Mouse (Mus musculus) left cerebral cortex, adult 11 months (tissue): Measurements from ENCODE around the gene Noa1.

Source experiments
- DNase-seq: peaks from one replicate; pipeline ENCODE4 v3.0.0; 2022; ENCODE audit warnings: low spot score

Noa1 gene

DNA sequence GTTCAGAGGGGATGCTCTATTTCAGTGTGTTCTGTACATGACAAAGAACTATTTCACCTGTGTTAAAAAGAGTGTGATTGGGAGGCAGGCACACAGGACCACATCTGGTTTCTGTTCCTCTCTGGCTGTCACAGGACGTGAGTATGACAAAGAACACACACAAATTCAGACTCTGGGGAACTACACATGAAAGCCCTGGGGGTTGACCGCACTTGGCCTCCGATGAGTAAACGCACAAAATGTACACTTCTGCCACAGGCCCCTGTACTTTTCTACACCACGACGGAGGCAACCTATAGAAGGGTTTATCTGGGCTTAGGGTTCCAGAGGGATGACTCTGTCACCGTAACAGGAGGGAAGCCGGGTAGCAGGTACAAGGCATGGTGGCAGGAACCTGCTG lies 20.2 kb downstream of the Noa1 start:
- no peak for DNase-seq

DNA sequence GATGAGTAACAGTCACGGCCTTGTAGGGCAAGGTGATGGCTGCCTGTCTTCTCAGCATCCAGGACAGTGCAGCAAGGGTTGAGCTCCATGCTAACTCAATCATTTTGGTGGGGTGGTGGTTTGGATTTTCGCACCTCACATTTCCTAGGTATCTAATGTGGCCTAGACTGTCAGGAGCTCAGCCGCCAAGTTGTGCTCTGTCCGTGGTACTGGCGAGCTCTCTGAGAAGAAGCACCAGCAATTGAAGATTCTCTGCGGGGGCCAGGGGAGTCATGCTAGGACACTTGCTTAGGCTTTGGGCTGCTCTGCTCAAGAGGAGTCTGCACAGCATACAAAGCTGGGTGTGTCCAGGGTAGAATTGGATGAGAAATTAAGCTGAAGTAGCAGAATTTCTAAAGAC lies 22.0 kb downstream of the Noa1 start:
- no peak for DNase-seq

DNA sequence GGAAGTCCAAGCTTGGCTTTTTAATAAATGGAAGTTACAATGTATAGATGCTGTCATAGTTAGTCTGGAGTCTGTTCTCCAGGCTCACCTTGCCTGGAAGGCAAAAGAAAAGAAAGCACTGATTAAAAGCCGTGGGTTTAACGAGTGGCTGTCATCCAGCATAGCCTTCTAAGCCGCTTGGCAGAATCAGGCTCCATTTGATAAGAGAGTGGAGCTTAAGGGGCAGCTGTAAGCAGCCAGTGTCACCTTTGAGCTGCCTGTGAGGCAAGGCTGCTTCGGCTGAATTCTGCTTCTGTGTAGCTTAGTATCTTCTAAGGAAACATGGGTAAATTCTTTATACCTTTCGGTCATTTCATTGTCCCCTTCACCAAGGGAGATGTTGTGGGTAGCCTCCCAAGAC lies 23.0 kb downstream of the Noa1 start:
- DNase-seq = no peak

DNA sequence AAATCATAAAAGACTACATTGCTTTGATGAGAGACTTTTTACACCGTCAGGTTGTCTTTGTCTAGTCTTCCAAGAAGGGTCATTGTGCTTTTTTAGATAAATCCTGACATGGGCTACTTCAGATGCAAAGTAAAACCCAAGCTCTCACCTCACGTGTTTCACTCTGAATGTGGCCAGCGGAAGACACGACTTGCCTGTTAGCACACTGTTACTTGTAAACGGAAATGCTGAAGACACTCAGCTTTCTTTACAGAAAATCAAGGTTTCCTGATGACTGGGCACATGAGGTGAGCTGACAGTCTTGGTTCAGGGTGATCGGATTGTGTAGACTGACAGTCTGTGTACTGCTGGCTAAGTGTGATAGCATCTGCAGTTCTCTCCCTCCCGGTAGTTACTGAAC lies 24.2 kb downstream of the Noa1 start:
- no peak for DNase-seq

DNA sequence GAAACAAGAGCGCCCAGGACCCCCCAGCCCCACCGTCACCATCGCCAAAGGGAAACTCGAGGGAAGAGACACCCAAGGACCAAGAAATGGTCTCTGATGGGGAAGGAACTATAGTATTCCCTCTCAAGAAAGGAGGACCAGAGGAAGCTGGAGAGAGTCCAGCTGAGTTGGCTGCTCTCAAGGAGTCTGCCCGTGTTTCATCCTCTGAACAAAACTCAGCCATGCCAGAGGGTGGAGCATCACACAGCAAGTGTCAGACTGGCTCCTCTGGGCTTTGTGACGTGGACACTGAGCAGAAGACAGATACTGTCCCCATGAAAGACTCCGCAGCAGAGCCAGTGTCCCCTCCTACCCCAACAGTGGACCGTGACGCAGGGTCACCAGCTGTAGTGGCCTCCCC lies 27.6 kb downstream of the Noa1 start:
- DNase-seq = no peak

DNA sequence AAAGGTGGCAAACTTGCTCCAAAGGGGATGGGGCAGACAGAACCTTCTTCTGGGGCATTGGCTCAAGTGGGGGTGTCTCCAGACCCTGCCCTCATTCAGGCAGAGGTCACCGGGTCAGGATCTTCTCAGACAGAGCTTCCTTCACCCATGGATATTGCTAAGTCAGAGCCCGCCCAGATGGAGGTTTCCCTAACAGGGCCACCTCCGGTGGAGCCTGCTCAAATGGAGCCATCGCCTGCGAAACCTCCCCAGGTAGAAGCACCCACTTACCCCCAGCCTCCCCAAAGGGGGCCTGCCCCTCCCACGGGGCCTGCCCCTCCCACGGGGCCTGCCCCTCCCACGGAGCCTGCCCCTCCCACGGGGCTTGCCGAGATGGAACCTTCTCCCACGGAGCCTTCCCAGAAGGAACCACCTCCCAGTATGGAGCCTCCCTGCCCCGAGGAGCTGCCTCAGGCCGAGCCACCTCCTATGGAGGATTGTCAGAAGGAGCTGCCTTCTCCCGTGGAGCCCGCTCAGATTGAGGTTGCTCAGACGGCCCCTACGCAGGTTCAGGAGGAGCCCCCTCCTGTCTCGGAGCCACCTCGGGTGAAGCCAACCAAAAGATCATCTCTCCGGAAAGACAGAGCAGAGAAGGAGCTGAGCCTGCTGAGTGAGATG lies 28.2 kb downstream of the Noa1 start:
- no peak for DNase-seq

DNA sequence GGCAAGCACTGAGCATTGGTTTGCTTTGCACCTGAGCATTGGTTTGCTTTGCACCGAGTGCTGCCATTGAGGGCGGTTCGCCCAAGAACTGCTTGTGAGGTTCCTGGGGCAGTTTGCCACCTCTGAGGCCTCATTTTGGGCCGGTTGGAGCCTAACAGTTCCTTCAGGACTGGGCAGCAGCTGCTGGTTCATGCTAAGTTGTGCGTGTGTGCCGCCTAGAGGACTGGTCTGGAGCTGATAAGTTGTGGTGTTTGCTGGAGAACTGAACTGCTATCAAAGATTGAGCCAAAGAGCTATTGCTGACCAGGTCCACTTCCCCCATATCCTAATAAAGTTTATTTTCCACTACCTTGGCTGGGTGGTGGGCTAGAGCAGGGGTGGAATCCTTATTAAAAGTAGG lies 32.7 kb downstream of the Noa1 start:
- DNase-seq = no peak

DNA sequence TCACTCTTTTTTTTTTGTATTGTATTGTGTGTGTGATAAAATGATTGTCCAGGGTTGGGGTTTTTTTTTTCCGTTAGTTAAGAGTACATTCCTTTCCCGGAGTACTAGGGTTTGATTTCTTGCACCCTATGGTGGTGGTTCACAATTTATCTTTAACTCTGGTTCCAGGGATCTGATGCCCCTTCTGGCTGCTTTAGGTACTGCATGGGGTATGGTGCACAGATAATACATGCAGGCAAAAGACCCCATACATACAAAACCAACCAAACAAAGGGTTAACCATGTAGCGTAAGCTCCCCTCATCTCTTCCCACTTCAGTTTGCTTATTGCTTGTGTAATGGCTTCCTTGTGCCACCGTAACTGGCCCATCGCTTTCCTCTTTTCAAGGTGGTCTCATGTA lies 33.9 kb downstream of the Noa1 start:
- DNase-seq = no peak

DNA sequence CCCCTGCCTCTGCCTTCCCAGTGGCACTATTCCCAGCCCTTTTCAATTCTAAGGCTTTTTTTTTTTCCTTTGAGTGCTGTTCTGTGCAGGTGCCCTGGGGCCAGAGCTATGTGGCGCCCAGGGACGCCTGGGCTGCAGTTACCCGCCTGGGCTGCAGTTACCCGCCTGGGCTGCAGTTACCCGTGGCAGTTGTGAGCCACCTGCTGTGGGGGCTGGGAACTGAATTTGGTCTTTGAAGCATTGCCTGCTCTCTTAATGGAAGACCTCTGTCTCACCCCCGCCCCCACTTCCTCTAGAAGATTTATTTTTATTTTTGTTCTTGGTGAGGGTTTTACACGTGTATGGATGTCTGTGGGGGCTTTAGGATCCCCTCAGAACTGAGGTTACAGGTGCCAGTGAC lies 36.7 kb downstream of the Noa1 start:
- no peak for DNase-seq

DNA sequence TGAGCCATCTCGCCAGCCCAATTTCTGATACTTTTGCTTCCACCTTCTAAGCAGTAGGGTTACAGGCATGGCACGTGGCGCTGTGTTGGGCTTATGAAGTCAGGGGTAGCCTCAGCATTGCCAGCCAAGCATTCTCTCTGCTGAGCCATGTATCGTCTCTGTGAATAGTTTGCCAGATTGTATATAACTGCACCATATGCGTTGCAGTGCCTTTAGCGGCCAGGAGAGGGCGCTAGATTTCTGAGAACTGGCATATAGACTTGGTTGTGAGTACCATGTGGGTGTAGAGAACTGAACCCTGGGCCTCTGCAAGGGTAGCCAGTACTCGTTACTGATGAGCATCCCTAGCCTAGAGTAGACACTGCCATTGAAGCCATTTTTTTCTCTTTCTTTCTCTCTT lies 40.5 kb downstream of the Noa1 start:
- DNase-seq = no peak

DNA sequence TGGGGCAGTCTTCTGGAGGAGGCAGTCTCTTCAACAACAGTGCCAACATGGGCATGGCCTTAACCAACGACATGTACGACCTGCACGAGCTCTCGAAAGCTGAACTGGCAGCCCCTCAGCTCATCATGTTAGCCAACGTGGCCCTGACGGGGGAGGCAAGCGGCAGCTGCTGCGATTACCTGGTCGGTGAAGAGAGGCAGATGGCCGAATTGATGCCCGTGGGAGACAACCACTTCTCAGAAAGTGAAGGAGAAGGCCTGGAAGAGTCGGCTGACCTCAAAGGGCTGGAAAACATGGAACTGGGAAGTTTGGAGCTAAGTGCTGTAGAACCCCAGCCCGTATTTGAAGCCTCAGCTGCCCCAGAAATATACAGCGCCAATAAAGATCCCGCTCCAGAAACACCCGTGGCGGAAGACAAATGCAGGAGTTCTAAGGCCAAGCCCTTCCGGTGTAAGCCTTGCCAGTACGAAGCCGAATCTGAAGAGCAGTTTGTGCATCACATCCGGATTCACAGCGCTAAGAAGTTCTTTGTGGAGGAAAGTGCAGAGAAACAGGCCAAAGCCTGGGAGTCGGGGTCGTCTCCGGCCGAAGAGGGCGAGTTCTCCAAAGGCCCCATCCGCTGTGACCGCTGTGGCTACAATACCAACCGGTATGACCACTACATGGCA lies 41.8 kb downstream of the Noa1 start:
- DNase-seq = no peak

DNA sequence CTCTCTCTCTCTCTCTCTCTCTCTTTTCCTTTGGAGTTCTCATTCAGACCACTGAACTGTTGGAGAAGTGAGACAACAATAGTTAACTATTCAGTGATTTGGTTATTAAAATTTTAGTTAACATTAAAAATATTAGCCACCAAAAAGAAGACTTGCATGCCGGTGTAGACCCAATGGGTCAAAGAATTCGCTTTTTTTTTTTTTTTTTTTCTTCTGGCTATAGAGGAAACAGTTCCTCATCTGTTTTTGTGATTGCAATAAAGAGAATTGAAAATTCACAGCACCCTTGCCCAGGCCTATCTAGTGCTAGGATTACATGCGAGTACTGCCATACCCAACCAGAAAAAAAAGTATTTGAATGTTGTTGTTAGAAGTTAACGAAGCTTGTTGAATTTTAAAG lies 42.4 kb downstream of the Noa1 start:
- no peak for DNase-seq

DNA sequence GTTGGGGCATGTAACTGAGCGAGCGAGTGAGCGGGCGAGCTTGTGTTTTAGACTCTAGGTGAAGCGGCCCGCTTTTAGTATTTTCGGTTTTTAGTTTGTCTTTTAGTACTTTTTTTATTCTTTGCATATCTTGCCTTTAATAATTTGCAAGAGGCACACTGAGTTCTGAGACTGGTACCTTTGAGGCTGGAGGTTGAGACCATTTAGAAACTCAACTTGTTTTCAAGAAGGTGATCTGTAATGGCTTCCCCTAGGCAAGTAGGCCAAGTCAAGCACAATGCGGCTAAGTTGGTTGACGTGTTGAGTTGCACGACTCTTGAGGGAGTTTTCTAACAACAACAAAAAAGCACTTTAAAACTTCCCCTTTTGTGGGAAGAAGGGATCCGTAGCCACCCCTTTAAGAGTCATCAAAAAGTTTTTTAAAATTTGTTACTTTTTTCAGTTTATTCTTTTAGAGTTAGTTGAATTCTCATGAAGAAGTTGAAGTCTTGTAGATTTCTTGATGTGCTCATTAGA lies 42.9 kb downstream of the Noa1 start:
- DNase-seq = no peak

DNA sequence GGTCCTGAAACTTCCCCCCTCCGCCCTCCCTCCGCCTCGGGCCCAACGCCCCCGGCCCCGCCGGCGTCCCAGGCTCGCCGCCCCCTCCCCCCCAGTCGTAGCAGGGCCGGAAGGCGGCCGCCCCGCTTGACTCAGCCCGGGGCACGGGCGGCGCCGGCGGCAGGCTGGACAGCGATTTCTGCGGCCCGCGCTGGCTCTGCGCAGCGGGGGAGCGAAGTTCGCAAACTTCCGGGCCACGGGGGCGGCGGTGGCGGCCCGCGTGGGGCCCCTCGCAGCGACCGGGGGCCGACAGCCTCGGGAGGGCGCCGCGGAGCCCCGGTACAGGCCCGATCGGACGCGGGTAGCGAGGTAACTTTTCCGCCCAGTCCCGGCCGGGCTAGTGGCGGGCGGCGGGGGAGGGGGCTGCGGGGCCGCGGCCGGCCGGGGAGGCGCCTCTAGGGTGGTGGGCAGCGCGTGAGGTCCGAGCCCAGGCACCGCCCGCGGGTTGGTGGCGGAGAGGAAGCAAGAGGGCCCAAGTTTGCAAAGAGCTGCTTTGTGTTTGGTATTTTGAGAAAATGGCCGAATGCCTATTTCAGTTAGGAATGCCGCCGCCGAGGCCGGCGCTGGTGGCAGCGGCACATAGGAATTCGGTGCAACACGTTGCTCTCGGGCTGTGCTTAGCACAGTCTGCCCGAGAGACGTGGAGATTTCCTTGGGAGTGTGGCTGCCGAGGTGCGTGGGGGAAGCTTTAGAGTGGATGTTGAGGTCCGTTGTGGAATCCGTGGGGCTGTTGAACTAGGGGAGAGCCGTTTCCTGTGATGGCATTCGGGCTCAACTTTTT lies 43.6 kb downstream of the Noa1 start:
- DNase-seq = no peak

DNA sequence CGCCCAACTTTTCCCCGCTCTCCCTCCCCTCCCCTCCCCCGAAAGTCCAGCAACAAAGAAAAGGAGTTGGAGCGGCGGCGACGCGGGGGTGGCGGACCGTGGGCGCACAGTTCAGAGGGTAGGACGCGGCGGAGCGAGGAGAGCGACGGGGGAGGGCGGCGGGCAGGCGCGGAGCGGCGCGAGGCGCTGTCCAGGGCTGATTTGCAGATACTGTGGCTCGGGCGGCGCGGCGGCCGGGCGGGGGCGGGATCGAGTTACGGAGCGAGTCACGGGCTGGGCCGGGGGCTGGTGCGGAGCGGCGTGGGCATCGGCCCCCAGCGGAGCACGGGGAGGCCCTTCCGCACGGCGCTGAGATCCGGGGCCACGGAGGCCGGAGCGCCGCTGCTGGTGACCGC lies 44.2 kb downstream of the Noa1 start:
- no peak for DNase-seq

DNA sequence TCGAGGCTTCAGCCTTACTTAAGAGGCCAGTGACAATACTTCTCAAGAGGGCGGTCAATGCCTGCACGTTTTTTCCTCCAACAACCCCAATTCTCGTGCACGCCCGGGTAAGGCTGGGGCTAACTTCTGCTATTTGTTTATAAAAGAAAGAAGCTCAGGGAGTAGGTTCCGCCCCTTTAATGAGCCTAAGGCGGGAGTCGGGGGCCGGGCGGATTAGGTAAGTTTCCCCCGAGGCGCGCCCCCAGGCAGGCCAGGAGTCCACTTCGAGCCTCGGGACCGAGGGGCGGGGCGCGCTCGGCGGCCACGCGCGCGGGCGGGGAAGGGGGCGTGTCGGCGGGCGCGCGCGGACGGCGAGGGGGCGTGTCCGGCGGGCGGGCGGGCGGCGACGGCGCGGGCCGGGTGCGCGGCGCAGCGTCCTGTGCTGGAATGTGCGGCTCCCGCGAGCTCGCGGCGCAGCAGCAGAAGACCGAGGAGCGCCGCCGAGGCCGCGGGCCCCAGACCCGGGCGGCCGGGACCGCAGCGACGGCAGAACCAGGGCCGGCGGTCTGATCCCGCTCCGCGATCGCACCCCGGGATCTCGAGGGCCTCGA lies 44.7 kb downstream of the Noa1 start, which contains the start of gene Rest:
Rest (plus strand) TSS at position 411 of the 590 bp plus-strand sequence.
- DNase-seq = no peak

DNA sequence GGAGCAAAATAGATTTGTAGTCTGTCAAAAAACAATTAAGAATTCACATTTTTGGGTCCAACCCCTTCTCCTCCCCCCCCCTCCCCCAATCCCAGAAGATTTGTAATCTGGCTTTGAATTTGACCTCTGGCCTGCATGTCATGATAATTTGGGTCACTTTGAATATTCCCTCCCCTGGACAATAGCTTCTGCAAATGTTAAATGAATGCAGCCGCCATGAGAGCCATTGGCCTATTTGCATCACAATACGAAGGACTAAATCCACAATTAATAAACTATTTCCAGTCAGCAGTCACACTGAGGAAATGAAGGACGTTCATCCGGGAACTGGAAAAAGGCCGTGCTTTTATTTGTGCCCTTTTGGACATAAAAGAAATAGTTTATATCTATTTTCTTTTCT lies 47.8 kb downstream of the Noa1 start:
- no peak for DNase-seq

DNA sequence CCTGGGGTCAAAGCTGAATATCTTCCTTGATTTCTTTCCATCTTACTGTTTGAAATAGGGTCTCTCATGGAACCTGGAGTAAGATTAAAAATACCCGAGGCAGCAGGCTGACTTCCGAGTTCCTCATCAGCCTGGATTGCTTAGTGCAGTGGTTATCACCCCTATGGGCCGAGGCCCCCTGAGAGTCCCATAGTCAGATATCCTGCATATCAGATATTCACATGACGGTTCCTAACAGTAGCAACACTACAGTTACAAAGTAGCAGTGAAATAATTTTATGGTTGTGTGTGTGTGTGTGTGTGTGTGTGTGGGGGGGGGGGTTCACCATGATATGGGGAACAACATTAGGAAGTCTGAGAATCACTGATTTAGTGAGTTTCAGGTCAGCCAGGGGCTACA lies 48.7 kb downstream of the Noa1 start:
- DNase-seq = no peak

DNA sequence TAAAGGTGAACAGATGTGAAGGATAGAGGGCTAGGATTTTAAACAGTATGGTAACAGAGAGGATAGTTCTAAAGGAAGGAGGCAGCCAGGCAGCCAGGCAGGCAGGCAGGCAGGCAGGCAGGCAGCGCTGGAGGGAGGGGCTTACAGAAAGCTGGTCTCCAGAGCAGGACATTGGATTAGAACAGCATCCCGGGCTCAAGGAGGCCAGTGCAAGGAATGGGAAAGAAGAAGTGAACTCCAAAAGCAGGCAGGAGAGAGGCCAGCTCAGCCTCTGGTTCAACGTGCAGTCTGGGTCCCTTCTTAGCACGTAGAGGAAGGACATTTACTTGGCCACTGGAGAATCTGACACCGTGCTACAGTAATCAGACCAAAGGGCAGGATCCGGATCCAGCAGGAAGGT lies 49.7 kb downstream of the Noa1 start:
- no peak for DNase-seq

DNA sequence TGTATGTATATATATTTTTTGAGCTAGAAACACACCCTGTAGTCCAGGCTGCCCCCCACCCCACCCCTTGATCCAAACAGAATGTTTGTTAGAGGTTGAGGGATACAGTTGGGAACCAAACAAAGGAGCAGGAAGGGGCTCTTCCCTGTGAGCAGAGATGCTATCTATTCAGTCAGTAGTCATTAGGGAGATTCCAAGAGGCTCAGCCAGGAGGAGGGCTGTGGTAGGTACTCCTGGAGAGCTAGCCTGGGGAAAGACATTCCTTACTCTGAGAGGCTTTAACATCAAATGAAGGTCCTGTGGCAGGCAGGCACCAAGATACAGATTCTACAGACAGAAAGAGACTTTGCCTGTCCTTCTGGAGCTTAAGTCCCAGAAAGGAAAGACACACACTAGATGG lies 50.6 kb downstream of the Noa1 start:
- DNase-seq = no peak

DNA sequence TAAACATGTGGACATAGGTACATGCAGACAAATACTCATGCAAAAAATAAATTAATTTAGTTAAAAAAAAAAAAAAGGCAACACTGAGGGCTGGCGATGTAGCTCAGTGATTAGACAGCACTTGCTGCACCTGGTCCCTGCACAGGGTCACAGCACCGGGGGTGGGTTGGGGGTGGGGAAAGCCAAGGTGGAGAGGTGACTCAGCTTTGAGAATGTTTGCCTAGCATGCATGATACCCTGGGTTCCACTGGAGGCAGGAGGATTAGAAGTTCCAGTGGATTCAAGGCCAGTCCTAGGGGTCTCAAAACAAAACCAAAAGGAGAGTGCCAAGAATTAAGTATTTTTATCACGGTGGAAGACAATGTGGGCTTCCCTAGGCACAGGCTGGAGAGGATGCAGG lies 52.3 kb downstream of the Noa1 start:
- no peak for DNase-seq

DNA sequence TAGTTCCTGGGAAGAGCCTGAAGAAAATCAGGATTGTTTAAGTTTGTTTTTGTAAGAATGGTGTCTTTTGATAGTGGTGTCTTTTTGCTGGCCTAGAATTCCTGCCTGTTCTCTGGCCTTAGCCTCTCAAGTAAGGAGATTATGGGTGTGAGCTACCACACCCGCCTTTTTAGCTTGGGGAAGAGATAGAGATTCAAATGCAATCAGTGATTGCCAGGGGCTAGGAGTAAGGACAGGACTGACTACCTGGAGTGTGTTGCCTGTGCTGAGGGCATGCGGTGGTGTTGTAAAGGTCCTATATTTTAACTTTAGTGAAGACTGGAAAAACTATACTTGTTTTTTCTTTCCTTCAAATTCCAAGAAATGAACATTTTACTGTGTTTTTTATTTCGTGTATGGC lies 55.5 kb downstream of the Noa1 start:
- no peak for DNase-seq

DNA sequence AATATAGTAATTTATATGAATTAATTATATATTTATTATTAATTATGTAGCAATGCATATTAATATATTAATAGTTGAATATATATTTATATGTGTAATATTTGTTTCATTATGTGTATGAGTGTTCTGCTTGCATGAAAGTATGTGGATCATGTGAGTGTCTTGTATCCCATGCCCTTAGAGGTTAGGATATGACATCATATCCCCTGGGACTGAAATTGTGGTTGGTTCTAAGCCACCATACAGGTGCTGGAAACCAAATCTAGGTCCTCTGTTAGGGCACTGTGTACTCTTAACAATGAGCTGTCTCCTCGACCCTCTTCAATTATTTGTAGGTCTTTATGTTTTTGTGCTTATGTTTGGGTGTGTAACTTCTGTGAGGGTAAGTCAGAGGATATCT lies 56.7 kb downstream of the Noa1 start:
- DNase-seq = no peak
